Mouse (Mus musculus) activated CD4-positive, CD25-positive, alpha-beta regulatory T cell, adult 4 months (primary cell): ENCODE results near the gene Camta1. TPM values are rescaled to one million over a fixed set of nuclear protein-coding genes. Genes with fewer than 3 reads are reported as not detected.

ENCODE experiments used
- ATAC-seq: one replicate; pipeline ENCODE4 v1.8.0; 2017
- polyA plus RNA-seq, 2 experiments: library from polyadenylated mRNA; unstranded; fragments of 100-300 nt; shearing (Covaris generic); gene quantifications; one replicate each; pipeline ENCODE4 v1.2.1; 2017

Camta1 gene
- polyA plus RNA-seq, 2 experiments from 2014 or later = 45.5 to 49.5 TPM

GRCm38 (mm10) chr4:151360976-151361673 lies 500.6 kb downstream of the Camta1 start:
- ATAC-seq = no peak

- no peak for ATAC-seq
These were observed 506.2 kb downstream of the Camta1 start for GRCm38 (mm10) chr4:151355505-151355904.

GRCm38 (mm10) chr4:151352791-151353190 lies 508.9 kb downstream of the Camta1 start:
- no peak for ATAC-seq

- ATAC-seq = no peak
These were observed 509.4 kb downstream of the Camta1 start for GRCm38 (mm10) chr4:151352249-151352648.

GRCm38 (mm10) chr4:151351757-151352156 lies 509.9 kb downstream of the Camta1 start:
- no peak for ATAC-seq

GRCm38 (mm10) chr4:151347620-151348019 lies 514.1 kb downstream of the Camta1 start:
- no peak for ATAC-seq

- ATAC-seq = no peak
These were observed 515.0 kb downstream of the Camta1 start for GRCm38 (mm10) chr4:151346673-151347072.

- ATAC-seq = no peak
These were observed 516.9 kb downstream of the Camta1 start for GRCm38 (mm10) chr4:151344811-151345210.

- ATAC-seq = no peak
These were observed 522.3 kb downstream of the Camta1 start for GRCm38 (mm10) chr4:151339421-151339820.

- ATAC-seq = no peak
These were observed 522.7 kb downstream of the Camta1 start for GRCm38 (mm10) chr4:151338931-151339330.

- no peak for ATAC-seq
These were observed 524.1 kb downstream of the Camta1 start for GRCm38 (mm10) chr4:151337543-151337942.

GRCm38 (mm10) chr4:151336413-151336812 lies 525.3 kb downstream of the Camta1 start:
- ATAC-seq = no peak

GRCm38 (mm10) chr4:151334951-151335742 lies 526.5 kb downstream of the Camta1 start:
- ATAC-seq = no peak

- ATAC-seq = no peak
These were observed 529.4 kb downstream of the Camta1 start for GRCm38 (mm10) chr4:151332074-151332849.

GRCm38 (mm10) chr4:151330983-151331382 lies 530.7 kb downstream of the Camta1 start:
- no peak for ATAC-seq

GRCm38 (mm10) chr4:151328071-151328470 lies 533.6 kb downstream of the Camta1 start:
- ATAC-seq = no peak

GRCm38 (mm10) chr4:151326971-151327686 lies 534.5 kb downstream of the Camta1 start:
- ATAC-seq = no peak

GRCm38 (mm10) chr4:151316428-151316827 lies 545.2 kb downstream of the Camta1 start:
- no peak for ATAC-seq

- ATAC-seq = no peak
These were observed 546.0 kb downstream of the Camta1 start for GRCm38 (mm10) chr4:151315726-151316125.

- no peak for ATAC-seq
These were observed 550.9 kb downstream of the Camta1 start for GRCm38 (mm10) chr4:151310773-151311172.

- ATAC-seq = no peak
These were observed 551.5 kb downstream of the Camta1 start for GRCm38 (mm10) chr4:151310056-151310685.

- no peak for ATAC-seq
These were observed 554.8 kb downstream of the Camta1 start for GRCm38 (mm10) chr4:151306890-151307289.
